Mouse (Mus musculus): ENCODE results near the gene Aplnr.

DNA sequence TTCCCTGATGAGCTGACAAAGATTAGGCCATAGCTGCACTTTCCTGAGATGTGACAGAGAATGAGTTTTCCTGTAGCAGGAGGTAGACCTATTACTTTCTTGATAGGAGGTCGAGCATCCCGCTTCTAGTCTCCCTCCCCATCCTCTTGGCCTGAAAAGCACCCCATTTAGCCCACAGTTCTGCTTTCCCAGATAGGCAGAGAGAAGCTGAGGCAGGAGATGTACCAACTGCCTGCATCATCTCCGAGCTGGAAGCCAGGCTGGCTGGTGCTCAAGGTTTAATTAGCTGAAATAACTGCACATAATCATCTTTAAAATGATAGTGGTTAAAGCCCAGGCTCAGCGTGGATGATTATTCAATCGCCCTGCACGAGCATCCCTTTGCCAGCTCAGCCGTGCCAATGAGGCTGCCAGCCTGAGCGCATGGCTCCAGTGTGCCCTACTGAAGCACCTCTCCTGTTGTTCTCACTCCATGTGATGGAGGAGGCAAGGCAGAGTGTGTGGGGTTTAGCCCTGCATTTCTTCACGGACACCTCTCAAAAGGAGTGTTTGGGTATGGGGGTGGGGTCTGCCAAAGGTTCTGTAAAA, 25.6 kb upstream of the Aplnr start:
- TF ChIP-seq CTCF (conservative IDR thresholded peaks at IDR 0.05; ENCODE audit: low read length) (no peak), NANOG (IDR thresholded peaks at IDR 0.05; ENCODE audit: borderline replicate concordance, low read length) (no peak)
